Mouse (Mus musculus) lung, postnatal 0 days (tissue): ENCODE measurements at regions not wholly inside any gene's neighbourhood (a gene's known extent, or its start where the extent isn't known, plus 50 kb on each side); places are given as distances from the start of the nearest gene placed in this dataset.

Experiments
- ATAC-seq: fragments of 200-750 bp; cut with Nextera tagmentation; 2 replicates; pipeline ENCODE4 v1.8.0; 2017; ENCODE audit warnings: moderate library complexity
- DNase-seq: peaks from one replicate; pipeline ENCODE4 v3.0.0-alpha.2; 2016; ENCODE audit warnings: low spot score
- H3K27ac ChIP-seq: fragments of 300-500 bp; sonication (generic); 2 replicates; pipeline ENCODE4 v1.5.1; 2014; ENCODE audit warnings: antibody characterized with exemption, mild to moderate bottlenecking, low read length, mixed read lengths
- H3K27me3 ChIP-seq: fragments of 300-500 bp; sonication (generic); replicated peaks from 2 replicates; pipeline ENCODE4 v1.6.1; 2014; ENCODE audit warnings: low read length, mixed read lengths; ENCODE audit not compliant: insufficient read depth
- H3K36me3 ChIP-seq: fragments of 300-500 bp; sonication (generic); 2 replicates; pipeline ENCODE4 v1.6.1; 2014; ENCODE audit warnings: low read length, mixed read lengths; ENCODE audit not compliant: insufficient read depth
- H3K4me1 ChIP-seq: fragments of 300-500 bp; sonication (generic); 2 replicates; pipeline ENCODE4 v1.6.1; 2014; ENCODE audit warnings: antibody characterized with exemption, low read depth, low read length, mixed read lengths; ENCODE audit not compliant: insufficient read depth
- H3K4me2 ChIP-seq: fragments of 300-500 bp; sonication (generic); replicated peaks from 2 replicates; pipeline ENCODE4 v1.6.1; 2014; ENCODE audit warnings: low read depth, mild to moderate bottlenecking, low read length, moderate library complexity, mixed read lengths
- H3K4me3 ChIP-seq: fragments of 300-500 bp; sonication (generic); 2 replicates; pipeline ENCODE4 v1.5.1; 2014; ENCODE audit warnings: low read depth, low read length
- H3K9ac ChIP-seq: fragments of 300-500 bp; sonication (generic); replicated peaks from 2 replicates; pipeline ENCODE4 v1.6.1; 2014; ENCODE audit warnings: low read depth, mild to moderate bottlenecking
- H3K9me3 ChIP-seq: fragments of 300-500 bp; sonication (generic); 2 replicates; pipeline ENCODE4 v1.6.1; 2016; ENCODE audit warnings: low read length, mixed read lengths
- CTCF ChIP-seq: IDR thresholded peaks from 2 replicates; pipeline ENCODE4 v1.5.1; 2016; ENCODE audit warnings: antibody characterized with exemption, mild to moderate bottlenecking
- EP300 ChIP-seq: IDR thresholded peaks from 2 replicates; pipeline ENCODE4 v1.6.1; 2016; ENCODE audit warnings: antibody characterized with exemption, mild to moderate bottlenecking, control low read depth
- WGBS: fragments of 180-500 bp; shearing (Covaris S2); extraction: QIAGEN DNeasy Blood & Tissue Kit; methylation state at CpG from one replicate; pipeline ENCODE4 v1.1.7; 2014; 5-methylcytosine and 5-hydroxymethylcytosine counted together

DNA sequence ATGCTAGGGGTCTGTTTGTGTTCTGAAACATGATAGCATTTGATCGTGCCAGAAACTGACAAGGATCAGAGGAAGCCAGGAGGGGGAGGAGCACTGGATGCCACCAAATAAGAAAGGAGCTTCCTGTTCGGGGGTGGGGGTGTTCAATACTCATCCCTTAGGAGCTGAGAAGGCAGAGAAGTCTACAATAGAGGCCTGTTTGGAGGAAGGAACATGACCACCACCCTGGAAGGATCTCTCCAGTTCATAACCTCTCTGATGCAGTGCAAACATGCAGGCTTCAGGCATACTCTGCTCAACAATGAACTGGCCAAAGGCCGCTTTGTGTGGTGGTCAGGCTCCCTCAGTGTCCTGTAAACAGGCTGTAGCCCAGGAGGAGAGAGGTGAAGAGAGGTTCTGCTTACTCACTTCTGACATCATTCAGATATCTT lies 515.8 kb downstream of the Tshz3 start:
- no peaks in the 10 kb centered on the region for H3K27me3 ChIP-seq
- no peak overlapping the region for H3K9ac ChIP-seq

GRCm38 (mm10) chr7:37215498-37215897 lies 517.6 kb downstream of the Tshz3 start:
- no peak overlapping the region for H3K4me2 ChIP-seq
- no peaks in the 10 kb centered on the region for H3K36me3 ChIP-seq
- H3K4me3 ChIP-seq = no peak overlapping the region
- H3K9ac ChIP-seq = no peak overlapping the region
- DNase-seq = no peak
- no peak for TF ChIP-seq CTCF
- TF ChIP-seq EP300 = no peak
- no peaks in the 10 kb centered on the region for H3K4me1 ChIP-seq
- no peak overlapping the region for H3K27ac ChIP-seq
- H3K27me3 ChIP-seq = no peaks in the 10 kb centered on the region
- no peaks in the 10 kb centered on the region for H3K9me3 ChIP-seq
- ATAC-seq = no peak
- 86% methylated on average over 6 of the region's 6 CpGs for WGBS

More for the DNA sequence above, 515.8 kb downstream of the Tshz3 start:
- WGBS = 20% methylated on average over 3 of the region's 3 CpGs
- Histone ChIP-seq H3K4me3 (0 out of 2 replicates have a peak overlapping the region, but pooled peaks have one; percentile 2), H3K4me1 (no peaks in the 10 kb centered on the region), H3K36me3 (no peaks in the 10 kb centered on the region), H3K4me2 (peak overlapping the region; percentile 33), H3K27ac (no peak overlapping the region), H3K9me3 (no peaks in the 10 kb centered on the region)
- TF ChIP-seq EP300 (0 out of 2 replicates have a peak, but pooled peaks have one; percentile 13), CTCF (no peak)
- DNase-seq (peak; percentile 19), ATAC-seq (peak; percentile 55)

GRCm38 (mm10) chr7:37220476-37220875 lies 522.6 kb downstream of the Tshz3 start:
- H3K36me3 ChIP-seq = no peaks in the 10 kb centered on the region
- 83% methylated on average over 5 of the region's 5 CpGs for WGBS
- no peak overlapping the region for H3K4me2 ChIP-seq
- no peaks in the 10 kb centered on the region for H3K9me3 ChIP-seq
- H3K27ac ChIP-seq = no peak overlapping the region
- ATAC-seq (no peak), DNase-seq (no peak)
- no peak overlapping the region for H3K4me3 ChIP-seq
- H3K9ac ChIP-seq = no peak overlapping the region
- TF ChIP-seq CTCF (no peak), EP300 (no peak)
- no peaks in the 10 kb centered on the region for H3K4me1 ChIP-seq
- no peaks in the 10 kb centered on the region for H3K27me3 ChIP-seq

GRCm38 (mm10) chr7:37226423-37226822 lies 528.5 kb downstream of the Tshz3 start:
- no peak for DNase-seq
- Histone ChIP-seq H3K27ac (no peak overlapping the region), H3K4me1 (no peaks in the 10 kb centered on the region), H3K9ac (no peak overlapping the region), H3K27me3 (no peaks in the 10 kb centered on the region), H3K4me3 (no peak overlapping the region), H3K9me3 (no peaks in the 10 kb centered on the region), H3K4me2 (no peak overlapping the region), H3K36me3 (no peaks in the 10 kb centered on the region)
- WGBS = 61% methylated on average over 3 of the region's 3 CpGs
- ATAC-seq = no peak
- TF ChIP-seq CTCF (no peak), EP300 (no peak)

DNA sequence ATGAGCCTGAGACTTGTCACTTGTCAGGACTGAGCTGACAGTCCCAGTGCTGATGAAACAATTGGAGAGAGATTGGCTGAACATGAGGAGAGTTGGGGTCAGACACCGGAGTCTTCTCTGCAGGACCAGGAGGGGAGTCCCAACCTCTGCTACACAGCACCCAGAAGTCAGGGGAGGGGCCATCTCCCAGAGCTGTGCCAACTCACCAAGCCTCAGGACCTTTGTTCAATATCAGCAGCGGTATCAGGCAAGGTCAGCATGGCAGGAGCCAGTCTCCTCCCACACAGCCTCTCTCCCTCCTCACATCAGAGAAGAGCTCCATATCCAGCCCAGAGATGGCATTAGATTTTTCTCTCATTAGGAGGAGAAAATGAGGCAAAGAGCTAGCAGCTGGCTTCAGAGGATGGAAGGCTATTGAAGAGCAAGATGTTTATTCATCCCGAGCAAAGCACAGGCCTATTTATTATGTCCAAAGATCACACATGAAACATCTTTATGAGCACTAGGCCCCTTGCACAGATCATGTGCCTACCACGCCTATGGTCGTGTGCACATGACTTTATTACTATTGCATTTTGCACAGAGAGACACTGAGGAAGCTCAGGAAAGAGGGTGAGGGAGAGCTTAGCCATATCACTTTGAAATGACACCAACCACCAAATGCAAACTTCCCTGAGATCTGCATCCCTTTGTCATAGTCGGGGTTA lies 532.9 kb downstream of the Tshz3 start:
- H3K4me2 ChIP-seq = no peak overlapping the region
- H3K9me3 ChIP-seq = no peaks in the 10 kb centered on the region
- H3K4me3 ChIP-seq = no peak overlapping the region
- H3K9ac ChIP-seq = no peak overlapping the region
- TF ChIP-seq EP300 (no peak), CTCF (no peak)
- ATAC-seq = no peak
- H3K36me3 ChIP-seq = no peaks in the 10 kb centered on the region
- no peak for DNase-seq
- no peaks in the 10 kb centered on the region for H3K4me1 ChIP-seq
- no peaks in the 10 kb centered on the region for H3K27me3 ChIP-seq
- WGBS = 78% methylated on average over 6 of the region's 6 CpGs
- H3K27ac ChIP-seq = no peak overlapping the region

GRCm38 (mm10) chr7:37240832-37241231 lies 532.6 kb downstream of the Zfp536 start:
- no peak for DNase-seq
- WGBS = 70% methylated on average over 6 of the region's 6 CpGs
- Histone ChIP-seq H3K9ac (no peak overlapping the region), H3K4me1 (no peaks in the 10 kb centered on the region), H3K27ac (no peak overlapping the region), H3K9me3 (no peaks in the 10 kb centered on the region), H3K27me3 (no peaks in the 10 kb centered on the region), H3K4me3 (no peak overlapping the region), H3K36me3 (no peaks in the 10 kb centered on the region), H3K4me2 (no peak overlapping the region)
- no peak for ATAC-seq
- TF ChIP-seq EP300 (no peak), CTCF (no peak; the same call in 1 of the 2 replicates)

GRCm38 (mm10) chr7:37241781-37242180 lies 531.7 kb downstream of the Zfp536 start:
- Histone ChIP-seq H3K9me3 (no peaks in the 10 kb centered on the region), H3K27ac (no peak overlapping the region), H3K36me3 (no peaks in the 10 kb centered on the region), H3K4me3 (no peak overlapping the region), H3K4me1 (no peaks in the 10 kb centered on the region), H3K9ac (no peak overlapping the region), H3K27me3 (no peaks in the 10 kb centered on the region), H3K4me2 (no peak overlapping the region)
- no peak for TF ChIP-seq EP300
- no peak for TF ChIP-seq CTCF
- WGBS = 42% methylated on average over 7 of the region's 7 CpGs
- DNase-seq (no peak), ATAC-seq (no peak)
